Mouse (Mus musculus) kidney, postnatal 36 days (tissue): ENCODE measurements around the gene Nmu.

ENCODE experiments used
- DNase-seq, 2 experiments: peaks; one replicate each; pipeline ENCODE4 v3.0.0; 2021 to 2022; ENCODE audit warnings: mixed read lengths in 2 of 2

Nmu gene

GRCm38 (mm10) chr5:76308206-76308605 lies 55.4 kb downstream of the Nmu start:
- DNase-seq: no peak

- DNase-seq: no peak
Observed at GRCm38 (mm10) chr5:76306261-76306660, 57.3 kb downstream of the Nmu start.

DNA sequence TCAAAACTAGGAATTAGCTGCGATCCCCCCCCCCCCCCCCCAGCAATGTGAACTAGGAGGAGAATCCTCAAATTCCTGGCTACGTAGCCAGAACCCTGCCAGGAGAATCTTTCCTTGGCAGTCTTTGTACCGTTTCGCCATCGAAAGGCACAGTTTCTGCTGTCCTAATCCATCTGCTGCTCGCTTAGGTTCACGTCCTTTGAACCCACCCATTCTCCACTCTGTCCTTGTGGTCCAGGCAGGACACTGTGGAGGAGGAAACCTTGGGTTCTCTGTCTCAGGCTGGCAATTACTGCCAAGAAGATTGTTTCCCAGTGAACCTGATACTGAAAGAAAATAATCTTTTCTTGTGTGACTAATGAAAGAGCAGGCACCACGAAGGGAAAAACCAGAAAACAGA lies 58.0 kb downstream of the Nmu start:
- peak; percentile 43 to 53 for DNase-seq

DNA sequence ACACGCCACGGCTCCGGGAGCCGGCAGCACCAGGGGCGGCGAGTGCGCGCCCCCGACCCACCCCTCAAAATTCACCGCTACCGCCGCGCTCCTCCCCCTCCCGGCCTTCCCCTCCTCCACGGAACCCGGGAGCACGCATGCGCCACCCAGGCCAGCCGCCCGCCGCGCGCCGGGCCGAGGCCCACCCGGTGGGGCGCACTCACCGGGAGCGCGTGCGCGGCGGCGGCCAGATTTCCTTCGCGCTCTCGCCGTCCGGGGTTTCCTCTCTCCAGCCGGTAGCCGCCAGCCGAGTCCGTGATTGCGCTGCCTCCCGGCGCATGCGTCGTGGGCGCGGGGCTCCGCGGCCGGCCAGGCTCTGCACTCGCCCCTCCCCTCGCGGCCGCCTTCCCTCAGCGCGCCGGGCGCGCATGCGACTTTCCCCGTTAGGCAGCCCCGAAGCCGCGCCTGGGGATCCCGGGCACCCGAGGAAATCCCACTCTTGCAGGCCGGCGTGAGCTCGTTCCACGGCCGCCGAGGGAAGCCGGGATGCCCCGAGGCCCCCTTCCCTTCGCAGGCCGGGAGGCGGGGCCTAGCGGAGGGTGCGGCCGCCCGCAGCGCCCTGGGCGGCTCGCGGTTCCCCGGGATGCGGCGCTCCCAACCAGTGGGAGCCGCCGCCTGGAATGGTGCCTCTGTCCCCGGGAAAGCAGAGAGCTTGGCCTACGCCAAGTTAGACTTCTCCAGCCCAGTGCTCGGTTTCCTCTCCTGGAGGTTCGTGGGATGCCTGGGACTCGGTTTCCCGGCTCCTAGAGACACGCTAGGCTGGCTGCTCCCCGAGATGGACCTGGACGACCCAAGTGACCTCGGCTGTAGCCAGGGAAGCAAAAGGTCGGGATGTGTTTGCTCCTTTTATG lies 58.9 kb downstream of the Nmu start, which contains the start of gene Clock:
TSS of gene Clock (minus strand) at position 341 of the 890 bp plus-strand sequence.
- DNase-seq: peak; percentile 88 to 94

DNA sequence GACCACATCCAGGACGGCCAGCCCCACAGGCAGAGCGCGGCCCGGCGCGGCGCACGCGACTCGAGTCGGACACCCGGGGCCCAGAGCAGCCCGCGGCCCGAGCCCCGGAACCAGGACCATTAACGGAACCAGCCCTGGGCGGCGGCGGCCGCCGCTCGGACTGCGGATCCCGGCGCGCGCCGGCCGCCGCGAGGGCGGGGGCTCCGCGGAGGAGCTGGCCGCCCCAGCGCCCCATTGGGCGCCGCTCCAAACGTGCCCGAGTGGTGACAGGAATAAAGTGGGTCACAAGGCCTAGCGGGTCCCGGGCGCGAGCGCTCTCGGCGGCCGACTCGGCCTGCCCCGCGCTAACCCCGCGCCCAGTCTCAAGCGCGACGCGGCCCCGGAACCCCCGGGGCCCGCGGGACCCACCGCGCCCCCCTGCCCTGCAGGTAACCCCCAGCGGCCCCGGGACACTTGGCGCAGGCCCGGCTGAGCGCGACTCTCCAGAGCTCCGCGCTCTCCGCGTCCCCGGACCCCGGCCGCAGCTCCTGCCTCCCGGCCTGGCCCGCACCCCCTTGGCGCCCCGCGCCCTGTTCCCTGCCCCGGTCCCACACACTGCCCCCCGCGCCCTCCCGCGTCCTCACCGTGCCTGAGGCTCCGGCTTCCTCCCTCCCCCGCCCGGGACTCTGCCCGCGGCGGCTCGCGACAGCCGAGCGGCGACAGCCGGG lies 59.7 kb downstream of the Nmu start:
- peak; percentile 86 to 94 for DNase-seq

- no peak for DNase-seq
Observed at GRCm38 (mm10) chr5:76303379-76303744, 60.2 kb downstream of the Nmu start.

DNA sequence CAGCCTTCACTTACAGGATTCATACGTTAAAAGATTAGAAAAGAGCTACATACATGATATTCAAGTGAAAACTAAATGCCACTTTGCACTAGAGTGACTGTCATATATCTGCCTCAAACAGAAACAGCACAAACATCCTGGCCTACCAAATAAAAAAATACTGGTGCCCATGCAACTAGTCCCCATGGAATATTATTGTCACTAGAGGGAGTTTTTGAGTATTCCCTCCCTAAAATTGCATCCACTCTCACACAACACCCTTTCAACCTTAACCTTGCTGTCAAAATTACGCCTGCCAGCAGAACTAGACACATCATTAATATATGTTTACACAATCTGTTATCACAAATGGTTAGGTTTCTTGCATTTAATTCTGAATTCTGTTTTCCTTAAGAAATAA lies 61.6 kb downstream of the Nmu start:
- DNase-seq: no peak

- peak; percentile 75 to 77 for DNase-seq
Observed at GRCm38 (mm10) chr5:76289234-76289691, 74.3 kb downstream of the Nmu start.

DNA sequence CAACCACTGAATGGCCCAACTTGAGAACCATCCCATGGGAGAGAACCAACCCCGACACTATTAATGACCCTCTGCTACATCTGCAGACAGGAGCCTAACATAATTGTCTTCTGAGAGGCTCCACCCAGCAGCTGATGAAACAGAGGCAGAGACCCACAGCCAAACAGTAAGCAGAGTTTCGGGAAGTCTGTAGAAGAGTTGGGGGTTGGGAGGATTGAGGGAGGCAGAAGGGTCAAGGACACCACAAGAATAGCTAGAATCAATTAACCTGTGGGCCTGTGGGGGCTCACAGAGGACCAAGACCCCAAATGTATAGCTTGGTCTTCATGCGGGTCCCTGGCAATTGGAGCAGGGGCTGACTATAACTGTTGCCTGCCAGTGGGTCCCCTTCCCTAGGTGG lies 75.3 kb downstream of the Nmu start:
- DNase-seq: no peak

DNA sequence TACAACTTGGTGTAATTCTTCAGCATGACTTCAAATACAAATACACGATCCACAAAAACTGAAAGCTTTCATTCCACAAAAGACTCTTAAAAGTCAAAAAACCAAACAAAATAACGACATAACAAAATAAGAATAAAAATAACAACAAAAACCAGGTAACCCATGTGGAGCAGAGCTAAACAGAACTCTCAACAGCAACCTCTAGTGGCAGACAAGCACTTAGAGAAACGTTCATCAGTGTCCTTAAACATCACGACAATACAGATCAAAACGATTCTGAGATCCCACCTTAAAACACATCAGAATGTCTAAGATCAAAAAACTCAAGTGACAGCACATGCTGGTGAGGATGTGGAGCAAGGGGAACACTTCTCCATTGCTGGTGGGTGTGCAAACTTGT lies 76.5 kb downstream of the Nmu start:
- no peak for DNase-seq

- no peak for DNase-seq
Observed at GRCm38 (mm10) chr5:76285699-76286098, 77.9 kb downstream of the Nmu start.

DNA sequence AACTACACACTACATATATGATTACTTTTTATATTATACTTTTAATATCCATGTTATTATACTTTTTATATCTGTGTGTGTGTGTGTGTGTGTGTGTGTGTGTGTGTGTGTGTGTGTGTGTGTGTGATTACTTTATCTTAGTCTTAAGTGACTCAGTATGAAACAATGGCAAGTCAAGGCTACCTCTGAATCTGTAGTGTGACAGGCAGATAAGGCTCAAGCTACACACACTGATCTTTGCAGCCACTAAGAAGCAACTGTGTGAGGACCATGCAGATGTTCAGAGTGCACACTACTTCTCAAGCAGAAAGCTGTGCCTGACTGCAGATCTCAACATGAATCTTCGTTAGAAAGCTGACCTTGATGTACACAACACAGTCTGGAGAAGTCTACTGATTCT lies 79.7 kb downstream of the Nmu start:
- DNase-seq: no peak
